Mouse (Mus musculus) T-helper 1 cell (primary cell): ENCODE measurements at regions not wholly inside any gene's neighbourhood (a gene's known extent, or its start where the extent isn't known, plus 50 kb on each side); places are given as distances from the start of the nearest gene placed in this dataset.

Experiments used
- in situ Hi-C: fragments of 300-600 bp; cut with MboI, MseI; formaldehyde crosslinking; loops from one replicate; pipeline ENCODE4 v1.15.1; 2025; ENCODE audit warnings: high pct_unique_total_duplicates

- in situ Hi-C loops: no loop called here
These were observed 64.0 kb upstream of the Gjb5 start for GRCm38 (mm10) chr4:127421927-127422450.

- in situ Hi-C loops: no loop called here
These were observed 63.1 kb upstream of the Gjb5 start for GRCm38 (mm10) chr4:127421129-127421528.

- in situ Hi-C loops: no loop called here
These were observed 61.8 kb upstream of the Gjb5 start for GRCm38 (mm10) chr4:127419786-127420120.

GRCm38 (mm10) chr4:127419062-127419785 is 61.2 kb upstream of the Gjb5 start:
- in situ Hi-C loops: no loop called here

- in situ Hi-C loops: no loop called here
These were observed 58.9 kb upstream of the Gjb5 start for GRCm38 (mm10) chr4:127416906-127417305.

- in situ Hi-C loops: no loop called here
These were observed 56.3 kb upstream of the Gjb5 start for GRCm38 (mm10) chr4:127413997-127414964.
